Mouse (Mus musculus): ENCODE measurements around the gene Bag5. TPM values are rescaled to one million over a fixed set of nuclear protein-coding genes. Genes with fewer than 3 reads are reported as not detected.
A peak's percentile ranks its signal among the peaks of the same experiment; 100 is the strongest.

Bag5 gene
- total RNA-seq, 2 experiments from 2014 or later, result 42.0 to 43.6 TPM

GRCm38 (mm10) chr12:111700920-111701458, 12.1 kb downstream of the Bag5 start:
- DNase-seq, result no peak
- intact Hi-C loops (cut with DNase I), result loop anchor here (5.0 kb wide), 1 partner anchor 34 kb away; no protein-coding TSS in a partner anchor

- DNase-seq, result no peak
- intact Hi-C loops (cut with DNase I), result no loop called here
These were observed 13.5 kb downstream of the Bag5 start for GRCm38 (mm10) chr12:111699542-111699941.

- DNase-seq, result peak; percentile 84
- intact Hi-C loops (cut with DNase I), result no loop called here
These were observed 14.6 kb downstream of the Bag5 start for GRCm38 (mm10) chr12:111698346-111698913.

- no peak for DNase-seq
These were observed 15.3 kb downstream of the Bag5 start for GRCm38 (mm10) chr12:111697708-111698107.

GRCm38 (mm10) chr12:111696239-111696638, 16.8 kb downstream of the Bag5 start:
- intact Hi-C loops (cut with DNase I), result no loop called here
- peak; percentile 85 for DNase-seq

More at GRCm38 (mm10) chr12:111697708-111698107, 15.3 kb downstream of the Bag5 start:
- intact Hi-C loops (cut with DNase I), result no loop called here

GRCm38 (mm10) chr12:111694880-111695804, 17.9 kb downstream of the Bag5 start:
- intact Hi-C loops (cut with DNase I), result no loop called here
- peak; percentile 72 for DNase-seq

- intact Hi-C loops (cut with DNase I), result no loop called here
- no peak for DNase-seq
These were observed 18.7 kb downstream of the Bag5 start for GRCm38 (mm10) chr12:111694271-111694781.

- intact Hi-C loops (cut with DNase I), result no loop called here
- peak; percentile 88 for DNase-seq
These were observed 19.5 kb downstream of the Bag5 start for GRCm38 (mm10) chr12:111693341-111694270.

GRCm38 (mm10) chr12:111692899-111693298, 20.2 kb downstream of the Bag5 start:
- intact Hi-C loops (cut with DNase I), result no loop called here
- DNase-seq, result no peak

GRCm38 (mm10) chr12:111691346-111691872, 21.6 kb downstream of the Bag5 start:
- DNase-seq, result peak; percentile 58
- intact Hi-C loops (cut with DNase I), result no loop called here

GRCm38 (mm10) chr12:111689426-111689825, 23.6 kb downstream of the Bag5 start:
- DNase-seq, result no peak
- intact Hi-C loops (cut with DNase I), result no loop called here

- peak; percentile 42 for DNase-seq
- intact Hi-C loops (cut with DNase I), result no loop called here
These were observed 25.0 kb downstream of the Bag5 start for GRCm38 (mm10) chr12:111688069-111688428.

GRCm38 (mm10) chr12:111687350-111688068, 25.5 kb downstream of the Bag5 start:
- intact Hi-C loops (cut with DNase I), result no loop called here
- DNase-seq, result peak; percentile 92

GRCm38 (mm10) chr12:111686390-111686789, 26.7 kb downstream of the Bag5 start:
- DNase-seq, result no peak
- intact Hi-C loops (cut with DNase I), result no loop called here

GRCm38 (mm10) chr12:111682806-111683205, 30.3 kb downstream of the Bag5 start:
- intact Hi-C loops (cut with DNase I), result no loop called here
- DNase-seq, result no peak

GRCm38 (mm10) chr12:111682003-111682402, 31.1 kb downstream of the Bag5 start:
- intact Hi-C loops (cut with DNase I), result no loop called here

GRCm38 (mm10) chr12:111681305-111681704, 31.8 kb downstream of the Bag5 start:
- DNase-seq, result peak; percentile 72
- intact Hi-C loops (cut with DNase I), result no loop called here

More at GRCm38 (mm10) chr12:111682003-111682402, 31.1 kb downstream of the Bag5 start:
- DNase-seq, result no peak

- intact Hi-C loops (cut with DNase I), result no loop called here
- DNase-seq, result no peak
These were observed 32.4 kb downstream of the Bag5 start for GRCm38 (mm10) chr12:111680661-111681060.

- intact Hi-C loops (cut with DNase I), result no loop called here
- no peak for DNase-seq
These were observed 34.1 kb downstream of the Bag5 start for GRCm38 (mm10) chr12:111678997-111679396.

GRCm38 (mm10) chr12:111678670-111678933, 34.5 kb downstream of the Bag5 start:
- no peak for DNase-seq
- intact Hi-C loops (cut with DNase I), result no loop called here

All from left cerebral cortex, postnatal 4 days (tissue).